20 mouse cellular contexts compared by ENCODE assay signal in the genomic region with DNA sequence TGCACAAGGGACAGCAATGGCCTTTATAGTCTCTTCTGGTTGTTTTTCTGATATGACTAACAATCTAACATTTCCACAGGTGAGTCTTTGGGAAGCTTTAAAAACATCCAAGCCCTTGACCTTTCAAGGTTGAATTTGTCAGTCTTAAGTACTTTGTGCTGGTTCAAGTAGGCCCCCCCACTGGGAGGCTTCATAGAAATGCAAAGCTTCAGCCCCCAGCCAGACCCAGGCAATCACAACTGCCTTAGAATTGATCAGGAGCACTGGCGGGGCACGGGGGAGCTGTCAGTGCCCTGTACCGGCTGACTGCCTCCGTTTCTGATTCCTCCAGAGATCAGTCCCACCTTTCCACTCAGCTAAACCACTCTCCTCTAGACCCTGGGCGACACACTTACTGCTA.
"Had no signal": no experiment of that assay in that cellular context is flagged by ENCODE, and none has a peak within 500 bp of the region (broad histone marks: within the 10 kb centered on the region; RNA-seq: fewer than 3 reads in every experiment).

No protein-coding gene starts in this region.

- H3K9me3 ChIP-seq: limb, embryonic 12.5 days; limb, embryonic 15.5 days; lung, embryonic 15.5 days; midbrain, embryonic 13.5 days; neural tube, embryonic 13.5 days; stomach, embryonic 15.5 days had no signal

- ATAC-seq: liver, postnatal 0 days; midbrain, embryonic 13.5 days; midbrain, embryonic 16.5 days had no signal

- DNase-seq: kidney, adult 18-20 months; kidney, adult 9 months; kidney, postnatal 14 days; layer of hippocampus, postnatal 36 days; left cerebral cortex, postnatal 4 days; liver, postnatal 0 days; lung, postnatal 14 days; right cerebral cortex, postnatal 25 days; spleen, adult 18-20 months; thymus, postnatal 25 days had no signal

- H3K27me3 ChIP-seq: limb, embryonic 12.5 days; limb, embryonic 15.5 days; lung, embryonic 15.5 days; midbrain, embryonic 13.5 days; neural tube, embryonic 13.5 days; stomach, embryonic 15.5 days had no signal

- H3K36me3 ChIP-seq: lung, embryonic 15.5 days; midbrain, embryonic 13.5 days; stomach, embryonic 15.5 days had no signal

- H3K4me2 ChIP-seq: limb, embryonic 15.5 days; liver, embryonic 11.5 days; lung, embryonic 15.5 days; midbrain, embryonic 13.5 days; neural tube, embryonic 13.5 days; stomach, embryonic 15.5 days had no signal

- H3K9ac ChIP-seq: limb, embryonic 12.5 days; limb, embryonic 15.5 days; liver, embryonic 14.5 days; liver, postnatal 0 days; lung, embryonic 15.5 days; midbrain, embryonic 13.5 days; neural tube, embryonic 13.5 days; stomach, embryonic 15.5 days had no signal

- H3K4me3 ChIP-seq: limb, embryonic 12.5 days; limb, embryonic 15.5 days; lung, embryonic 15.5 days; midbrain, embryonic 13.5 days; myocyte; neural tube, embryonic 13.5 days; stomach, embryonic 15.5 days had no signal

- H3K27ac ChIP-seq: limb, embryonic 12.5 days; limb, embryonic 15.5 days; liver, embryonic 14.5 days; lung, embryonic 15.5 days; midbrain, embryonic 13.5 days; neural tube, embryonic 13.5 days; stomach, embryonic 15.5 days had no signal
